Comparison of ENCODE assay signal across 18 mouse cellular contexts in genomic region chr14:34377121-34377520, GRCm38 (mm10). TPM values are rescaled to one million over a fixed set of nuclear protein-coding genes. Genes with fewer than 3 reads are reported as not detected.
DNase-seq lines count a peak whose midpoint lies in the region; ATAC-seq and TF ChIP-seq lines count a peak whose summit lies in the region.
"Had no signal": no experiment of that assay in that cellular context is flagged by ENCODE, and none has a peak within 500 bp of the region (broad histone marks: within the 10 kb centered on the region; RNA-seq: fewer than 3 reads in every experiment).

No protein-coding gene starts in this region.

- no peaks in the 10 kb centered on the region for H3K9me3 ChIP-seq in hindbrain, embryonic 10.5 days
- no peaks in the 10 kb centered on the region for H3K9me3 ChIP-seq in hindbrain, postnatal 0 days (ENCODE audit: low read length)
- H3K9me3 ChIP-seq in lung, postnatal 0 days (ENCODE audit: low read length): no peaks in the 10 kb centered on the region
- no peaks in the 10 kb centered on the region for H3K9me3 ChIP-seq in intestine, embryonic 14.5 days (ENCODE audit: control insufficient read depth, low read length)
- no peaks in the 10 kb centered on the region for H3K9me3 ChIP-seq in stomach, embryonic 15.5 days

- no peak for ATAC-seq in hindbrain, postnatal 0 days
- ATAC-seq in lung, postnatal 0 days: no peak
- no peak for ATAC-seq in intestine, embryonic 14.5 days (replicated peaks; ENCODE audit: low FRiP score, low TSS enrichment, low read depth)
- no peak for ATAC-seq in stomach, embryonic 15.5 days (ENCODE audit: insufficient read depth, low FRiP score, low read depth)
- ATAC-seq: midbrain, embryonic 16.5 days; Patski had no signal

- no peak for TF ChIP-seq EP300 in lung, postnatal 0 days (IDR thresholded peaks at IDR 0.05)

- peaks cover 50% of the 10 kb centered on the region for H3K4me1 ChIP-seq in hindbrain, embryonic 10.5 days (replicated peaks)
- H3K4me1 ChIP-seq in hindbrain, postnatal 0 days (ENCODE audit: insufficient read depth, low read length): no peaks in the 10 kb centered on the region; the same call in 1 of the 2 replicates
- H3K4me1 ChIP-seq in lung, postnatal 0 days (ENCODE audit: insufficient read depth, low read depth, low read length): 0 out of 2 replicates have a peak, but pooled peaks cover 4% of the 10 kb centered on the region
- H3K4me1 ChIP-seq in intestine, embryonic 14.5 days (replicated peaks; ENCODE audit: control insufficient read depth, insufficient read depth, low read length): peaks cover 22% of the 10 kb centered on the region
- H3K4me1 ChIP-seq in stomach, embryonic 15.5 days: peaks cover 25% of the 10 kb centered on the region

- no peak overlapping the region for H3K4me2 ChIP-seq in hindbrain, postnatal 0 days (ENCODE audit: low read depth, low read length)
- H3K4me2 ChIP-seq in lung, postnatal 0 days (replicated peaks; ENCODE audit: low read depth, low read length): peak overlapping the region; percentile 30; the same call in 1 of the 2 replicates
- H3K4me2 ChIP-seq in intestine, embryonic 14.5 days (ENCODE audit: low read length): peak overlapping the region; percentile 18; the same call in 1 of the 2 replicates
- H3K4me2 ChIP-seq in stomach, embryonic 15.5 days: 0 out of 2 replicates have a peak overlapping the region, but pooled peaks have one; percentile 5

- no peak for TF ChIP-seq CTCF in hindbrain, postnatal 0 days (IDR thresholded peaks at IDR 0.05; ENCODE audit: low read depth)
- no peak for TF ChIP-seq CTCF in lung, postnatal 0 days (IDR thresholded peaks at IDR 0.05)

- no peak overlapping the region for H3K9ac ChIP-seq in hindbrain, postnatal 0 days (replicated peaks; ENCODE audit: low read length)
- H3K9ac ChIP-seq in lung, postnatal 0 days (replicated peaks; ENCODE audit: low read depth): no peak overlapping the region
- H3K9ac ChIP-seq in intestine, embryonic 14.5 days (ENCODE audit: low read length): no peak overlapping the region
- H3K9ac ChIP-seq in stomach, embryonic 15.5 days: no peak overlapping the region

- DNase-seq in hindbrain, embryonic 10.5 days (ENCODE audit: low spot score): no peak
- DNase-seq in hindbrain, postnatal 0 days (ENCODE audit: low spot score): no peak
- no peak for DNase-seq in lung, postnatal 0 days (ENCODE audit: low spot score)
- no peak for DNase-seq in lung, postnatal 36 days
- DNase-seq in intestine, embryonic 14.5 days (ENCODE audit: low spot score): no peak
- DNase-seq in natural killer cell, adult 2 months (ENCODE audit: low spot score in 2 of 2): no peak
- DNase-seq in left cerebral cortex, postnatal 36 days (ENCODE audit: low spot score in 2 of 2): no peak
- DNase-seq: right cerebral cortex, postnatal 25 days had no signal

- 81% methylated on average over 4 of the region's 4 CpGs for WGBS in hindbrain, embryonic 10.5 days
- 77% methylated on average over 4 of the region's 4 CpGs for WGBS in hindbrain, postnatal 0 days
- 74% methylated on average over 4 of the region's 4 CpGs for WGBS in lung, postnatal 0 days
- WGBS in intestine, embryonic 14.5 days: 57% methylated on average over 4 of the region's 4 CpGs
- WGBS in stomach, embryonic 15.5 days: 75% methylated on average over 4 of the region's 4 CpGs

- 0 out of 2 replicates have a peak overlapping the region, but pooled peaks have one; percentile 14 for H3K4me3 ChIP-seq in hindbrain, embryonic 10.5 days
- no peak overlapping the region for H3K4me3 ChIP-seq in hindbrain, postnatal 0 days (ENCODE audit: low read length)
- H3K4me3 ChIP-seq in lung, postnatal 0 days (ENCODE audit: low read depth, low read length): no peak overlapping the region
- H3K4me3 ChIP-seq in intestine, embryonic 14.5 days (ENCODE audit: low read depth, low read length): no peak overlapping the region
- no peak overlapping the region for H3K4me3 ChIP-seq in stomach, embryonic 15.5 days (replicated peaks)

- intact Hi-C loops in left cerebral cortex, postnatal 36 days (cut with DNase I): loop anchor here (10.0 kb wide), 1 partner anchor 292 kb away; the partner anchor contains the start of gene Anxa8

- H3K27ac ChIP-seq in hindbrain, embryonic 10.5 days: peak overlapping the region; percentile 62
- no peak overlapping the region for H3K27ac ChIP-seq in hindbrain, postnatal 0 days
- H3K27ac ChIP-seq in lung, postnatal 0 days (ENCODE audit: low read length): peak overlapping the region; percentile 2; the same call in 1 of the 2 replicates
- no peak overlapping the region for H3K27ac ChIP-seq in intestine, embryonic 14.5 days (ENCODE audit: low read depth)
- no peak overlapping the region for H3K27ac ChIP-seq in stomach, embryonic 15.5 days
- H3K27ac ChIP-seq: macrophage had no signal

- H3K36me3 ChIP-seq in hindbrain, embryonic 10.5 days: no peaks in the 10 kb centered on the region
- H3K36me3 ChIP-seq in hindbrain, postnatal 0 days (ENCODE audit: insufficient read depth, low read length): no peaks in the 10 kb centered on the region
- H3K36me3 ChIP-seq in lung, postnatal 0 days (ENCODE audit: insufficient read depth, low read length): no peaks in the 10 kb centered on the region
- H3K36me3 ChIP-seq in intestine, embryonic 14.5 days (ENCODE audit: control insufficient read depth, insufficient read depth, low read length): no peaks in the 10 kb centered on the region
- no peaks in the 10 kb centered on the region for H3K36me3 ChIP-seq in stomach, embryonic 15.5 days

- H3K27me3 ChIP-seq in hindbrain, embryonic 10.5 days (ENCODE audit: insufficient read depth, poor library complexity, severe bottlenecking): no peaks in the 10 kb centered on the region
- H3K27me3 ChIP-seq in hindbrain, postnatal 0 days (ENCODE audit: insufficient read depth, low read length): no peaks in the 10 kb centered on the region
- H3K27me3 ChIP-seq in lung, postnatal 0 days (replicated peaks; ENCODE audit: insufficient read depth, low read length): no peaks in the 10 kb centered on the region
- H3K27me3 ChIP-seq in intestine, embryonic 14.5 days (replicated peaks; ENCODE audit: control insufficient read depth, insufficient read depth, low read length): no peaks in the 10 kb centered on the region
- H3K27me3 ChIP-seq in stomach, embryonic 15.5 days (replicated peaks): no peaks in the 10 kb centered on the region
- H3K27me3 ChIP-seq: Patski had no signal

RNA-seq across cellular contexts. Expression of gene Mmrn2, which starts 1.9 kb away (rescaled TPM):
- 7.0 and 8.5 TPM in 2 replicates for polyA plus RNA-seq in hindbrain, embryonic 10.5 days (2016; fragmentation: Nextera tagmentation; extraction: Ambion mirVana)
- 6.8 and 8.1 TPM in 2 replicates for total RNA-seq in hindbrain, postnatal 0 days (2014; rRNA removed)
- polyA plus RNA-seq in hindbrain, postnatal 0 days (2015; fragmentation: Nextera tagmentation; extraction: Ambion mirVana): 2.5 and 2.6 TPM in 2 replicates
- polyA plus RNA-seq in lung, postnatal 0 days (2015; fragmentation: Nextera tagmentation; extraction: Ambion mirVana): 15.4 and 16.5 TPM in 2 replicates
- polyA plus RNA-seq in intestine, embryonic 14.5 days (2014; fragmentation: Nextera tagmentation; extraction: Ambion mirVana): 8.1 and 8.2 TPM in 2 replicates
- polyA plus RNA-seq in stomach, embryonic 15.5 days (2015; fragmentation: Nextera tagmentation; extraction: Ambion mirVana): 8.2 and 8.9 TPM in 2 replicates
- 1 to 10 TPM; 3.6 to 3.8 TPM for total RNA-seq in left cerebral cortex, postnatal 36 days (2021)
- total RNA-seq: common myeloid progenitor, adult 5-6 weeks had no signal
- polyA plus RNA-seq: macrophage had no signal

RNA-seq across cellular contexts. Expression of gene Sncg, which starts 2.5 kb away (rescaled TPM):
- polyA plus RNA-seq in hindbrain, embryonic 10.5 days (2016; fragmentation: Nextera tagmentation; extraction: Ambion mirVana): 51.0 and 125 TPM in 2 replicates
- 49.5 and 65.3 TPM in 2 replicates for total RNA-seq in hindbrain, postnatal 0 days (2014; rRNA removed)
- polyA plus RNA-seq in hindbrain, postnatal 0 days (2015; fragmentation: Nextera tagmentation; extraction: Ambion mirVana): 164 and 165 TPM in 2 replicates
- polyA plus RNA-seq in lung, postnatal 0 days (2015; fragmentation: Nextera tagmentation; extraction: Ambion mirVana): 2.1 and 2.2 TPM in 2 replicates
- 45.5 and 49.5 TPM in 2 replicates for polyA plus RNA-seq in intestine, embryonic 14.5 days (2014; fragmentation: Nextera tagmentation; extraction: Ambion mirVana)
- 27.4 and 32.7 TPM in 2 replicates for polyA plus RNA-seq in stomach, embryonic 15.5 days (2015; fragmentation: Nextera tagmentation; extraction: Ambion mirVana)
- 1 to 10 TPM; 3.2 to 4.9 TPM for total RNA-seq in left cerebral cortex, postnatal 36 days (2021)
- total RNA-seq: common myeloid progenitor, adult 5-6 weeks had no signal
- polyA plus RNA-seq: macrophage, Patski had no signal

RNA-seq across cellular contexts. Expression of gene Fam25c, which starts 21.9 kb away (rescaled TPM):
- polyA plus RNA-seq in hindbrain, embryonic 10.5 days (2016; fragmentation: Nextera tagmentation; extraction: Ambion mirVana): not detected in 2 replicates
- not detected in 2 replicates for total RNA-seq in hindbrain, postnatal 0 days (2014; rRNA removed)
- not detected in 2 replicates for polyA plus RNA-seq in hindbrain, postnatal 0 days (2015; fragmentation: Nextera tagmentation; extraction: Ambion mirVana)
- polyA plus RNA-seq in lung, postnatal 0 days (2015; fragmentation: Nextera tagmentation; extraction: Ambion mirVana): 0.45 TPM in 1 of 2 replicates, not detected in the other
- not detected in 2 replicates for polyA plus RNA-seq in intestine, embryonic 14.5 days (2014; fragmentation: Nextera tagmentation; extraction: Ambion mirVana)
- 1.8 and 8.3 TPM in 2 replicates for polyA plus RNA-seq in stomach, embryonic 15.5 days (2015; fragmentation: Nextera tagmentation; extraction: Ambion mirVana)
- not detected for total RNA-seq in left cerebral cortex, postnatal 36 days (2021)
- total RNA-seq: adrenal gland, adult 18-20 months; common myeloid progenitor, adult 5-6 weeks; heart, adult 18-20 months; layer of hippocampus, adult 18-20 months; left cerebral cortex, postnatal 25 days had no signal
- polyA plus RNA-seq: frontal cortex, adult 2 months; macrophage; midbrain, embryonic 16.5 days; Patski had no signal

Comparison
In these comparisons a context has a peak if more than half of its experiments do, and no peak if none do; other contexts are left out.
1. H3K27ac ChIP-seq: peak in hindbrain, embryonic 10.5 days (single experiment) and lung, postnatal 0 days (single experiment); none in hindbrain, postnatal 0 days (single experiment), intestine, embryonic 14.5 days (single experiment) and stomach, embryonic 15.5 days (single experiment).